Mouse (Mus musculus): ENCODE data around the gene Lhfpl2. TPM values are rescaled to one million over a fixed set of nuclear protein-coding genes. Genes with fewer than 3 reads are reported as not detected.
A peak's percentile ranks its signal among the peaks of the same experiment; 100 is the strongest.

Lhfpl2 gene
- polyA plus RNA-seq, 1 experiment, result 5.8 TPM

- TF ChIP-seq CTCF (IDR thresholded peaks at IDR 0.05; ENCODE audit: control insufficient read depth, insufficient read depth, low read length), result peak; percentile 73
- no peak for TF ChIP-seq POLR2A (IDR thresholded peaks at IDR 0.05; ENCODE audit: borderline replicate concordance, control insufficient read depth, low read depth, low read length)
- 8% methylated on average over 6 of the region's 6 CpGs for WGBS
- no peaks in the 10 kb centered on the region for H3K4me1 ChIP-seq (ENCODE audit: control insufficient read depth, insufficient read depth, low read length)
- no peak overlapping the region for H3K27ac ChIP-seq (ENCODE audit: control insufficient read depth, insufficient read depth, low read depth, low read length, poor library complexity)
- no peak overlapping the region for H3K4me3 ChIP-seq (replicated peaks; ENCODE audit: control insufficient read depth, low read depth, low read length)
These were observed 147.6 kb downstream of the Lhfpl2 start for GRCm38 (mm10) chr13:94205234-94205633.

GRCm38 (mm10) chr13:94207973-94208372 lies 150.4 kb downstream of the Lhfpl2 start:
- 93% methylated on average over 16 of the region's 16 CpGs for WGBS
- Histone ChIP-seq H3K27ac (ENCODE audit: control insufficient read depth, insufficient read depth, low read depth, low read length, poor library complexity) (no peak overlapping the region), H3K4me3 (replicated peaks; ENCODE audit: control insufficient read depth, low read depth, low read length) (no peak overlapping the region), H3K4me1 (ENCODE audit: control insufficient read depth, insufficient read depth, low read length) (no peaks in the 10 kb centered on the region)
- no peak for TF ChIP-seq CTCF (IDR thresholded peaks at IDR 0.05; ENCODE audit: control insufficient read depth, insufficient read depth, low read length)
- TF ChIP-seq POLR2A (IDR thresholded peaks at IDR 0.05; ENCODE audit: borderline replicate concordance, control insufficient read depth, low read depth, low read length), result no peak

GRCm38 (mm10) chr13:94208892-94209291 lies 151.3 kb downstream of the Lhfpl2 start:
- H3K27ac ChIP-seq (ENCODE audit: control insufficient read depth, insufficient read depth, low read depth, low read length, poor library complexity), result no peak overlapping the region
- TF ChIP-seq POLR2A (IDR thresholded peaks at IDR 0.05; ENCODE audit: borderline replicate concordance, control insufficient read depth, low read depth, low read length), result no peak
- TF ChIP-seq CTCF (IDR thresholded peaks at IDR 0.05; ENCODE audit: control insufficient read depth, insufficient read depth, low read length), result 0 out of 2 replicates have a peak, but pooled peaks have one; percentile 11
- no peaks in the 10 kb centered on the region for H3K4me1 ChIP-seq (ENCODE audit: control insufficient read depth, insufficient read depth, low read length)
- H3K4me3 ChIP-seq (replicated peaks; ENCODE audit: control insufficient read depth, low read depth, low read length), result no peak overlapping the region

- Histone ChIP-seq H3K4me1 (ENCODE audit: control insufficient read depth, insufficient read depth, low read length) (no peaks in the 10 kb centered on the region), H3K4me3 (replicated peaks; ENCODE audit: control insufficient read depth, low read depth, low read length) (no peak overlapping the region), H3K27ac (ENCODE audit: control insufficient read depth, insufficient read depth, low read depth, low read length, poor library complexity) (no peak overlapping the region)
- TF ChIP-seq POLR2A (IDR thresholded peaks at IDR 0.05; ENCODE audit: borderline replicate concordance, control insufficient read depth, low read depth, low read length) (no peak), CTCF (IDR thresholded peaks at IDR 0.05; ENCODE audit: control insufficient read depth, insufficient read depth, low read length) (no peak)
- WGBS, result 83% methylated on average over 5 of the region's 6 CpGs
These were observed 153.9 kb downstream of the Lhfpl2 start for GRCm38 (mm10) chr13:94211236-94212119.

GRCm38 (mm10) chr13:94212179-94212578 lies 154.6 kb downstream of the Lhfpl2 start:
- Histone ChIP-seq H3K27ac (ENCODE audit: control insufficient read depth, insufficient read depth, low read depth, low read length, poor library complexity) (no peak overlapping the region), H3K4me3 (replicated peaks; ENCODE audit: control insufficient read depth, low read depth, low read length) (no peak overlapping the region), H3K4me1 (ENCODE audit: control insufficient read depth, insufficient read depth, low read length) (no peaks in the 10 kb centered on the region)
- WGBS, result 83% methylated on average over 2 of the region's 2 CpGs
- TF ChIP-seq CTCF (IDR thresholded peaks at IDR 0.05; ENCODE audit: control insufficient read depth, insufficient read depth, low read length) (no peak), POLR2A (IDR thresholded peaks at IDR 0.05; ENCODE audit: borderline replicate concordance, control insufficient read depth, low read depth, low read length) (no peak)

GRCm38 (mm10) chr13:94212716-94213115 lies 155.1 kb downstream of the Lhfpl2 start:
- no peaks in the 10 kb centered on the region for H3K4me1 ChIP-seq (ENCODE audit: control insufficient read depth, insufficient read depth, low read length)
- no peak overlapping the region for H3K27ac ChIP-seq (ENCODE audit: control insufficient read depth, insufficient read depth, low read depth, low read length, poor library complexity)
- 90% methylated on average over 2 of the region's 2 CpGs for WGBS
- no peak overlapping the region for H3K4me3 ChIP-seq (replicated peaks; ENCODE audit: control insufficient read depth, low read depth, low read length)
- TF ChIP-seq POLR2A (IDR thresholded peaks at IDR 0.05; ENCODE audit: borderline replicate concordance, control insufficient read depth, low read depth, low read length), result no peak
- TF ChIP-seq CTCF (IDR thresholded peaks at IDR 0.05; ENCODE audit: control insufficient read depth, insufficient read depth, low read length), result no peak

- 84% methylated on average over 14 of the region's 14 CpGs for WGBS
- H3K4me1 ChIP-seq (ENCODE audit: control insufficient read depth, insufficient read depth, low read length), result no peaks in the 10 kb centered on the region
- H3K27ac ChIP-seq (ENCODE audit: control insufficient read depth, insufficient read depth, low read depth, low read length, poor library complexity), result no peak overlapping the region
- no peak for TF ChIP-seq POLR2A (IDR thresholded peaks at IDR 0.05; ENCODE audit: borderline replicate concordance, control insufficient read depth, low read depth, low read length)
- no peak for TF ChIP-seq CTCF (IDR thresholded peaks at IDR 0.05; ENCODE audit: control insufficient read depth, insufficient read depth, low read length)
- no peak overlapping the region for H3K4me3 ChIP-seq (replicated peaks; ENCODE audit: control insufficient read depth, low read depth, low read length)
These were observed 166.0 kb downstream of the Lhfpl2 start for GRCm38 (mm10) chr13:94223609-94224008.

GRCm38 (mm10) chr13:94224717-94225705 lies 167.4 kb downstream of the Lhfpl2 start:
- Histone ChIP-seq H3K4me1 (ENCODE audit: control insufficient read depth, insufficient read depth, low read length) (no peaks in the 10 kb centered on the region), H3K4me3 (replicated peaks; ENCODE audit: control insufficient read depth, low read depth, low read length) (no peak overlapping the region), H3K27ac (ENCODE audit: control insufficient read depth, insufficient read depth, low read depth, low read length, poor library complexity) (no peak overlapping the region)
- TF ChIP-seq CTCF (IDR thresholded peaks at IDR 0.05; ENCODE audit: control insufficient read depth, insufficient read depth, low read length), result no peak
- no peak for TF ChIP-seq POLR2A (IDR thresholded peaks at IDR 0.05; ENCODE audit: borderline replicate concordance, control insufficient read depth, low read depth, low read length)
- WGBS, result 92% methylated on average over 38 of the region's 38 CpGs
